Mouse (Mus musculus) kidney, embryonic 15.5 days (tissue): Measurements from ENCODE around the gene Cxcr4. TPM values are rescaled to one million over a fixed set of nuclear protein-coding genes. Genes with fewer than 3 reads are reported as not detected.

Experiments
- ATAC-seq: fragments of 200-750 bp; cut with Nextera tagmentation; replicated peaks from 2 replicates; pipeline ENCODE4 v1.8.0; 2017; ENCODE audit warnings: moderate TSS enrichment; ENCODE audit not compliant: low FRiP score
- H3K27ac ChIP-seq: fragments of 300-500 bp; sonication (generic); 2 replicates; pipeline ENCODE4 v1.5.1; 2015; ENCODE audit warnings: mild to moderate bottlenecking, inconsistent platforms
- H3K27me3 ChIP-seq: fragments of 300-500 bp; sonication (generic); 2 replicates; pipeline ENCODE4 v1.6.1; 2015; ENCODE audit warnings: inconsistent platforms
- H3K36me3 ChIP-seq: fragments of 300-500 bp; sonication (generic); 2 replicates; pipeline ENCODE4 v1.6.1; 2015; ENCODE audit warnings: inconsistent platforms
- H3K4me1 ChIP-seq: fragments of 300-500 bp; sonication (generic); 2 replicates; pipeline ENCODE4 v1.6.1; 2015; ENCODE audit warnings: inconsistent platforms
- H3K4me2 ChIP-seq: fragments of 300-500 bp; sonication (generic); 2 replicates; pipeline ENCODE4 v1.6.1; 2015; ENCODE audit warnings: moderate library complexity, mild to moderate bottlenecking, inconsistent platforms
- H3K4me3 ChIP-seq: fragments of 300-500 bp; sonication (generic); replicated peaks from 2 replicates; pipeline ENCODE4 v1.5.1; 2015; ENCODE audit warnings: mild to moderate bottlenecking, inconsistent platforms
- H3K9ac ChIP-seq: fragments of 300-500 bp; sonication (generic); 2 replicates; pipeline ENCODE4 v1.6.1; 2015; ENCODE audit warnings: mild to moderate bottlenecking, inconsistent platforms
- H3K9me3 ChIP-seq: fragments of 300-500 bp; sonication (generic); replicated peaks from 2 replicates; pipeline ENCODE4 v1.6.1; 2016; ENCODE audit warnings: inconsistent platforms
- WGBS: fragments of 180-500 bp; shearing (Covaris S2); methylation state at CpG from one replicate; pipeline ENCODE4 v1.1.7; 2015; ENCODE audit warnings: mixed read lengths; 5-methylcytosine and 5-hydroxymethylcytosine counted together
- polyA plus RNA-seq: library from polyadenylated mRNA; unstranded; fragments of >200 nt; fragmentation: Nextera tagmentation; extraction: Ambion mirVana; gene quantifications from 2 replicates; pipeline ENCODE4 v1.2.1, GENCODE M21; 2015

The Cxcr4 gene
- polyA plus RNA-seq = 8.8 and 9.8 TPM in 2 replicates

- peak within 1 kb of the TSS; percentile 94 for H3K4me2 ChIP-seq
- H3K4me3 ChIP-seq = peak within 1 kb of the TSS; percentile 64
- H3K27me3 ChIP-seq = peaks cover 42% of the 10 kb centered on the region
- WGBS = under 1% methylated on average over 27 of the region's 27 CpGs
- peaks cover 67% of the 10 kb centered on the region for H3K4me1 ChIP-seq
- H3K9me3 ChIP-seq = no peaks in the 10 kb centered on the region
- peak within 1 kb of the TSS; percentile 59 for H3K9ac ChIP-seq
- peaks cover 11% of the 10 kb centered on the region; the same call in 1 of the 2 replicates for H3K36me3 ChIP-seq
- peak within 1 kb of the TSS; percentile 82 for H3K27ac ChIP-seq
- peak; percentile 85 for ATAC-seq
Observed at GRCm38 (mm10) chr1:128592211-128592741, at the start of gene Cxcr4. Gene Cxcr4 (minus strand): TSS chr1:128592293.

- Histone ChIP-seq H3K4me1 (peaks cover 27% of the 10 kb centered on the region), H3K9ac (no peak overlapping the region), H3K9me3 (no peaks in the 10 kb centered on the region), H3K4me3 (no peak overlapping the region), H3K4me2 (no peak overlapping the region), H3K27me3 (no peaks in the 10 kb centered on the region), H3K36me3 (no peaks in the 10 kb centered on the region), H3K27ac (no peak overlapping the region)
- no peak for ATAC-seq
- WGBS = 23% methylated on average over 4 of the region's 4 CpGs
Observed at GRCm38 (mm10) chr1:128639707-128640107, 47.6 kb upstream of the Cxcr4 start.

DNA sequence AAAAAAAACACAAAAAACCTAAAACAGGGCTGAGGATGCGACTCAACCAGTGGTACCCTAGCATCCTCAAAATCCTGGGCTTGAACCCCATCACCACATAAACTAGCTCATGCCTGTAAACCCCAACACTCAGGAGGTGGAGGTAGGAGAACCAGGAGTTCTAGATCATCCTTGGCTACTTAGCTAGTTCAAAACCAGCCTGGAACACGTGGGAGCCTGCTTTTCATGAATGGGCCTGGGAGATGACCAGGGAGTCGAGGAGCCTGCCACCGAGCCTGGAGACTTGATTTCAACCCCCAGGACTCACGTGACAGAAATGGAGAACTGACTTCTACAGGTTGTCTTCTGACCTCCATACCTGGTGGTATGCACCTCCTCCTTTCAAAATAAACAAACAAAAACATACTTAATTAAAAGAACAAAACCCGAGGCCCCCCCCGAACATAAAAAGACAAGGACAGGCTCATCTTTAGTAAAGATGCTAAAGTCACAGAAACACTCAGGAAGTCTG, 45.2 kb upstream of the Cxcr4 start:
- Histone ChIP-seq H3K27ac (no peak overlapping the region), H3K36me3 (no peaks in the 10 kb centered on the region), H3K4me2 (no peak overlapping the region), H3K4me1 (peaks cover 13% of the 10 kb centered on the region), H3K4me3 (no peak overlapping the region), H3K9me3 (no peaks in the 10 kb centered on the region), H3K27me3 (no peaks in the 10 kb centered on the region), H3K9ac (no peak overlapping the region)
- no peak for ATAC-seq
- 88% methylated on average over 7 of the region's 7 CpGs for WGBS

- no peaks in the 10 kb centered on the region for H3K36me3 ChIP-seq
- WGBS = 80% methylated on average over 10 of the region's 10 CpGs
- H3K27ac ChIP-seq = no peak overlapping the region
- H3K9me3 ChIP-seq = no peaks in the 10 kb centered on the region
- peaks cover 13% of the 10 kb centered on the region for H3K4me1 ChIP-seq
- ATAC-seq = no peak
- H3K4me3 ChIP-seq = no peak overlapping the region
- no peaks in the 10 kb centered on the region for H3K27me3 ChIP-seq
- no peak overlapping the region for H3K9ac ChIP-seq
- H3K4me2 ChIP-seq = no peak overlapping the region
Observed at GRCm38 (mm10) chr1:128636258-128637229, 44.5 kb upstream of the Cxcr4 start.

DNA sequence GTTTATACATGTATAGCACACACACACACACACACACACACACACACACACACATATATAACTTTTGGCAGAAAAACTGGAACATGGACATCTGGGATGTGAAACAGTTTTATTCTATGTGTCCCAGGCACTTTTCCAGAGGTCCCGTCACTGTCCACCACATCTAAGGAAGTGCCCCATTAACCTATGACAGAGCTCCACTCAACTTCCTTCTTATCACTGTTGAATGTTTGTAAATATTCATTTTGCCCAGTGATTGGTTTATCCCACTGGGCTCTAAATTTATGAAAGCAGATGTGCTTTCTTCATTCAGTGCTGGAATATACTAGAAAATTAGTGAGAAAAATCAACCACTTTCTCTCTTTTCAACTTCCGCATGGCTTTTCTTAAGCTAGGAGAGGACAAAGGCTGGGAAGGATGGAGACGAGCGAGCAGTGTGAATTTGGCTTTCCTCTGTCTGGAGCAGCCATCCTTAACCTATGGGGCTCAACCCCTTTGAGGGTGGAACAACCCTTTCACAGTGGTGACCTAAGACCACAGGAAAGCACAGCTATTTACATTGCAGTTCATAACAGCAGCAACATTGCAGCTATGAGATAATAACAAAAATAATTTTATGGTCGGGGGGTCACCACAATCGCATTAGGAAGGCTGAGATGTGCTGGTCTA, 41.8 kb upstream of the Cxcr4 start:
- no peaks in the 10 kb centered on the region for H3K9me3 ChIP-seq
- H3K27ac ChIP-seq = no peak overlapping the region
- peak; percentile 74; the same call in 1 of the 2 replicates for ATAC-seq
- H3K4me1 ChIP-seq = 0 out of 2 replicates have a peak, but pooled peaks cover 3% of the 10 kb centered on the region
- WGBS = 61% methylated on average over 6 of the region's 6 CpGs
- no peak overlapping the region for H3K4me3 ChIP-seq
- H3K9ac ChIP-seq = no peak overlapping the region
- H3K27me3 ChIP-seq = no peaks in the 10 kb centered on the region; the same call in 1 of the 2 replicates
- H3K36me3 ChIP-seq = no peaks in the 10 kb centered on the region
- H3K4me2 ChIP-seq = no peak overlapping the region

DNA sequence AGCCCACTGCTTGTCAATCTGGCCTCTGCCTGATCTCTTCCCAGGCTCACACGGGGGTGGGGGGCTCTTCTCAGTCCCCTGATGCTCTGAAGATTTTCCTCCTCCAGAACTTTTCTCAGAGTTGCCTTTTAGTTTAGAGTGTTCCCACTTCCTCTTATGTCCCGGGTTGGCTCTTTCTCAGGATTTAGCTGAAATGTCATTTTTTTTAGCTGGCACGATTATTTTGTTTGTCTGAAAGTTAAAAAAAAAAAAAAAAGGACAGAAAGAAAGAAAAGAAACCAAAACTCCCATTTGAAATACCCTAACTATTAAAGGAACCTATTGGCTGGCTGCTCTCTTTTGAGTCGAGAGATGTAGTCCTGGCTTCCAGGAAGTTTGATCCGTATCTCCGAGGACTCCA, 40.4 kb upstream of the Cxcr4 start:
- Histone ChIP-seq H3K4me1 (0 out of 2 replicates have a peak, but pooled peaks cover 3% of the 10 kb centered on the region), H3K27ac (no peak overlapping the region), H3K9me3 (no peaks in the 10 kb centered on the region), H3K4me3 (no peak overlapping the region), H3K36me3 (no peaks in the 10 kb centered on the region), H3K27me3 (no peaks in the 10 kb centered on the region; the same call in 1 of the 2 replicates), H3K9ac (no peak overlapping the region), H3K4me2 (no peak overlapping the region)
- 69% methylated on average over 6 of the region's 6 CpGs for WGBS
- no peak for ATAC-seq

GRCm38 (mm10) chr1:128626144-128626678, 34.1 kb upstream of the Cxcr4 start:
- H3K27me3 ChIP-seq = no peaks in the 10 kb centered on the region; the same call in 1 of the 2 replicates
- H3K4me1 ChIP-seq = peaks cover 6% of the 10 kb centered on the region
- no peaks in the 10 kb centered on the region for H3K9me3 ChIP-seq
- 77% methylated on average over 9 of the region's 9 CpGs for WGBS
- H3K4me3 ChIP-seq = no peak overlapping the region
- H3K4me2 ChIP-seq = no peak overlapping the region
- no peak overlapping the region for H3K9ac ChIP-seq
- no peaks in the 10 kb centered on the region for H3K36me3 ChIP-seq
- H3K27ac ChIP-seq = no peak overlapping the region
- ATAC-seq = no peak

- WGBS = 57% methylated on average over 4 of the region's 4 CpGs
- Histone ChIP-seq H3K36me3 (no peaks in the 10 kb centered on the region), H3K27ac (no peak overlapping the region), H3K9me3 (no peaks in the 10 kb centered on the region), H3K27me3 (no peaks in the 10 kb centered on the region), H3K4me1 (peaks cover 6% of the 10 kb centered on the region), H3K4me2 (no peak overlapping the region), H3K4me3 (no peak overlapping the region), H3K9ac (no peak overlapping the region)
- ATAC-seq = no peak
Observed at GRCm38 (mm10) chr1:128623594-128623887, 31.4 kb upstream of the Cxcr4 start.

DNA sequence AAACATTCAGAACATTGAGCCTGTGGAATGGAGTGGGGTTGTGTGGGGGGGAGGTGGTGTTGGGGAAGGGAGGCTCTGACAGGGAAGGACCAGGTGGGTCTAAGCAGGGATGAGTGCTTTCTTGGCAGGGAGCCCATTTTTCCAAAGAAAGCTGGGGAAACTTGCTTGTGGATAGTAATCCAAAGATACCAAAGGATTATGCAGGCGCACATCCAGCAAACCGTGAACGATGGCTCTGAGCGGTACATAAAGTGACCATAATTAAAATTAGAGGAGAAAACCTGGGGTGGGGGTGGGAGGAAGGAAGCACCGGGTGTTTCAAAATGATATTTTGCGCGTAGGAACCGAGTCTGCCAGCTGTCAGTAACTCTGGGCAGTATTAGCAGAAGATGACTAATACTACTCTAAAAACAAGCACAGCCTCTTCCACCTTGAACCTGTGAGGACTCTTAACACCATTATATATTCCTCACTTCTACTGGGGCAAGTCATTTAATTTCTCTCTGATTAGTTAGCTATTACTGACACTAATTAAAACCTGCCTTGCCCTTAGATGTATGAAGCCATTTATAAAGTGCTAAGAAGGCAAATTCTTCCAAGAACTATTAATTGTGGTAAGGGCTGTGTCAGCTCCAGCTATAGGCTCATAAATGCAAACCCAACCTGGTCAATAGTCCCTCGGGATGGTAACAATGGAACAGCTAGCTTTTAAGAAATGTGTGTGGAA, 30.9 kb upstream of the Cxcr4 start:
- H3K27me3 ChIP-seq = no peaks in the 10 kb centered on the region
- no peaks in the 10 kb centered on the region for H3K9me3 ChIP-seq
- H3K4me3 ChIP-seq = no peak overlapping the region
- no peaks in the 10 kb centered on the region for H3K36me3 ChIP-seq
- 62% methylated on average over 9 of the region's 9 CpGs for WGBS
- ATAC-seq = peak; percentile 33
- no peak overlapping the region for H3K4me2 ChIP-seq
- H3K9ac ChIP-seq = no peak overlapping the region
- no peak overlapping the region for H3K27ac ChIP-seq
- peaks cover 6% of the 10 kb centered on the region for H3K4me1 ChIP-seq

- no peak for ATAC-seq
Observed at GRCm38 (mm10) chr1:128617654-128618310, 25.7 kb upstream of the Cxcr4 start.

GRCm38 (mm10) chr1:128616586-128616985, 24.5 kb upstream of the Cxcr4 start:
- no peak overlapping the region for H3K4me3 ChIP-seq
- ATAC-seq = no peak
- H3K9me3 ChIP-seq = no peaks in the 10 kb centered on the region
- H3K9ac ChIP-seq = no peak overlapping the region
- no peak overlapping the region for H3K4me2 ChIP-seq
- no peaks in the 10 kb centered on the region for H3K27me3 ChIP-seq
- no peaks in the 10 kb centered on the region for H3K36me3 ChIP-seq
- H3K27ac ChIP-seq = no peak overlapping the region
- 61% methylated on average over 2 of the region's 2 CpGs for WGBS
- H3K4me1 ChIP-seq = 0 out of 2 replicates have a peak, but pooled peaks cover 7% of the 10 kb centered on the region

More at GRCm38 (mm10) chr1:128617654-128618310, 25.7 kb upstream of the Cxcr4 start:
- Histone ChIP-seq H3K4me2 (no peak overlapping the region), H3K4me3 (no peak overlapping the region), H3K27ac (no peak overlapping the region), H3K36me3 (no peaks in the 10 kb centered on the region), H3K9ac (no peak overlapping the region), H3K4me1 (peaks cover 6% of the 10 kb centered on the region), H3K9me3 (no peaks in the 10 kb centered on the region), H3K27me3 (no peaks in the 10 kb centered on the region)
- WGBS = 87% methylated on average over 13 of the region's 13 CpGs
